Mouse (Mus musculus) bone marrow, adult 2 months (tissue): ENCODE results near the gene Slc25a26. TPM values are rescaled to one million over a fixed set of nuclear protein-coding genes. Genes with fewer than 3 reads are reported as not detected.

Experiments used
- H3K27ac ChIP-seq: fragments of 200-500 bp; 2 replicates; pipeline ENCODE4 v1.5.1; 2012; ENCODE audit warnings: low read depth, mild to moderate bottlenecking, control low read depth, inconsistent platforms, low read length; ENCODE audit not compliant: control insufficient read depth, poor library complexity, insufficient read depth
- H3K4me1 ChIP-seq: fragments of 200-500 bp; 2 replicates; pipeline ENCODE4 v1.6.1; 2011; ENCODE audit warnings: low read length; ENCODE audit not compliant: control insufficient read depth, insufficient read depth
- H3K4me3 ChIP-seq: fragments of 200-500 bp; replicated peaks from 2 replicates; pipeline ENCODE3; 2011; ENCODE audit warnings: mild to moderate bottlenecking, low read depth, low read length, control low read depth; ENCODE audit not compliant: control insufficient read depth
- CTCF ChIP-seq: fragments of 200-500 bp; IDR thresholded peaks from 2 replicates; pipeline ENCODE4 v1.5.1; 2011; ENCODE audit warnings: low read length, control low read depth; ENCODE audit not compliant: control insufficient read depth, insufficient read depth
- POLR2A ChIP-seq: fragments of 200-500 bp; IDR thresholded peaks from 2 replicates; pipeline ENCODE4 v1.6.1; 2011; ENCODE audit warnings: low read depth, mild to moderate bottlenecking, control low read depth, low read length, borderline replicate concordance; ENCODE audit not compliant: control insufficient read depth
- WGBS: fragments of 180-500 bp; shearing (Covaris S2); methylation state at CpG from one replicate; pipeline ENCODE4 v1.1.7; 2018; 5-methylcytosine and 5-hydroxymethylcytosine counted together
- polyA plus RNA-seq: library from polyadenylated mRNA; stranded (reverse); fragments of >200 nt; gene quantifications from 2 replicates; pipeline ENCODE4 v1.2.4, GENCODE M21; 2011; ENCODE audit warnings: low replicate concordance; ENCODE audit not compliant: missing spikeins, insufficient read depth, insufficient read length

Gene Slc25a26
- polyA plus RNA-seq, 1 experiment = 3.0 TPM

GRCm38 (mm10) chr6:94652659-94653213 is 152.6 kb downstream of the Slc25a26 start:
- TF ChIP-seq POLR2A = no peak
- no peak for TF ChIP-seq CTCF
- 78% methylated on average over 6 of the region's 6 CpGs for WGBS

GRCm38 (mm10) chr6:94653388-94654316 is 153.5 kb downstream of the Slc25a26 start:
- no peaks in the 10 kb centered on the region for H3K4me1 ChIP-seq
- no peak overlapping the region for H3K4me3 ChIP-seq
- TF ChIP-seq POLR2A (no peak), CTCF (no peak)
- H3K27ac ChIP-seq = no peak overlapping the region
- 78% methylated on average over 10 of the region's 10 CpGs for WGBS

More at GRCm38 (mm10) chr6:94652659-94653213, 152.6 kb downstream of the Slc25a26 start:
- Histone ChIP-seq H3K4me1 (no peaks in the 10 kb centered on the region; the same call in 1 of the 2 replicates), H3K27ac (no peak overlapping the region), H3K4me3 (no peak overlapping the region)

Other genes with a start within 250 kb of the Slc25a26 start
- gene Magi1, start 216.4 kb upstream of the Slc25a26 start, polyA plus RNA-seq = 0.56 and 1.3 TPM in 2 replicates
- 1.3 and 3.0 TPM in 2 replicates for gene Lrig1, start 199.8 kb downstream of the Slc25a26 start, polyA plus RNA-seq